Mouse (Mus musculus) lung, embryonic 15.5 days (tissue): ENCODE measurements at regions not wholly inside any gene's neighbourhood (a gene's known extent, or its start where the extent isn't known, plus 50 kb on each side); places are given as distances from the start of the nearest gene placed in this dataset.

Source experiments
- ATAC-seq: fragments of 200-750 bp; cut with Nextera tagmentation; 2 replicates; pipeline ENCODE4 v1.8.0; 2017; ENCODE audit warnings: moderate number of reproducible peaks, borderline replicate concordance; ENCODE audit not compliant: low FRiP score, low TSS enrichment; ENCODE audit errors: extremely low read depth
- H3K27ac ChIP-seq: fragments of 300-500 bp; sonication (generic); 2 replicates; pipeline ENCODE4 v1.5.1; 2015; ENCODE audit warnings: moderate library complexity, mild to moderate bottlenecking, inconsistent platforms
- H3K27me3 ChIP-seq: fragments of 300-500 bp; sonication (generic); 2 replicates; pipeline ENCODE4 v1.6.1; 2015; ENCODE audit warnings: inconsistent platforms
- H3K36me3 ChIP-seq: fragments of 300-500 bp; sonication (generic); 2 replicates; pipeline ENCODE4 v1.6.1; 2015; ENCODE audit warnings: inconsistent platforms
- H3K4me1 ChIP-seq: fragments of 300-500 bp; sonication (generic); 2 replicates; pipeline ENCODE4 v1.6.1; 2015; ENCODE audit warnings: inconsistent platforms
- H3K4me2 ChIP-seq: fragments of 300-500 bp; sonication (generic); 2 replicates; pipeline ENCODE4 v1.6.1; 2015; ENCODE audit warnings: inconsistent platforms, mild to moderate bottlenecking, moderate library complexity
- H3K4me3 ChIP-seq: fragments of 300-500 bp; sonication (generic); 2 replicates; pipeline ENCODE4 v1.5.1; 2015; ENCODE audit warnings: mild to moderate bottlenecking, inconsistent platforms
- H3K9ac ChIP-seq: fragments of 300-500 bp; sonication (generic); 2 replicates; pipeline ENCODE4 v1.6.1; 2015; ENCODE audit warnings: inconsistent platforms
- H3K9me3 ChIP-seq: fragments of 300-500 bp; sonication (generic); 2 replicates; pipeline ENCODE4 v1.6.1; 2016; ENCODE audit warnings: inconsistent platforms
- WGBS: fragments of 180-500 bp; shearing (Covaris S2); methylation state at CpG from one replicate; pipeline ENCODE4 v1.1.7; 2015; 5-methylcytosine and 5-hydroxymethylcytosine counted together

GRCm38 (mm10) chr2:99060726-99061125 lies 393.6 kb upstream of the Gm10800 start:
- 76% methylated on average over 2 of the region's 2 CpGs for WGBS
- Histone ChIP-seq H3K9me3 (no peaks in the 10 kb centered on the region), H3K27ac (no peak overlapping the region), H3K9ac (no peak overlapping the region), H3K27me3 (no peaks in the 10 kb centered on the region), H3K4me3 (no peak overlapping the region), H3K4me2 (no peak overlapping the region), H3K36me3 (no peaks in the 10 kb centered on the region), H3K4me1 (no peaks in the 10 kb centered on the region)
- no peak for ATAC-seq

- H3K36me3 ChIP-seq, result no peaks in the 10 kb centered on the region
- H3K9ac ChIP-seq, result no peak overlapping the region
- H3K4me1 ChIP-seq, result no peaks in the 10 kb centered on the region
- no peaks in the 10 kb centered on the region for H3K27me3 ChIP-seq
- WGBS, result 46% methylated on average over 1 of the region's 1 CpGs
- H3K4me2 ChIP-seq, result no peak overlapping the region
- H3K27ac ChIP-seq, result no peak overlapping the region
- peak; percentile 49; the same call in 1 of the 2 replicates for ATAC-seq
- no peaks in the 10 kb centered on the region for H3K9me3 ChIP-seq
- no peak overlapping the region for H3K4me3 ChIP-seq
Observed at GRCm38 (mm10) chr2:99046557-99047233, 379.6 kb upstream of the Gm10800 start.

- no peaks in the 10 kb centered on the region for H3K36me3 ChIP-seq
- no peaks in the 10 kb centered on the region for H3K9me3 ChIP-seq
- H3K4me1 ChIP-seq, result no peaks in the 10 kb centered on the region
- 40% methylated on average over 1 of the region's 1 CpGs for WGBS
- no peak overlapping the region for H3K4me3 ChIP-seq
- H3K4me2 ChIP-seq, result no peak overlapping the region
- no peak overlapping the region for H3K27ac ChIP-seq
- no peaks in the 10 kb centered on the region for H3K27me3 ChIP-seq
- ATAC-seq, result no peak
- no peak overlapping the region for H3K9ac ChIP-seq
Observed at GRCm38 (mm10) chr2:98996621-98997020, 329.5 kb upstream of the Gm10800 start.

- H3K36me3 ChIP-seq, result no peaks in the 10 kb centered on the region
- no peaks in the 10 kb centered on the region for H3K4me1 ChIP-seq
- no peak for ATAC-seq
- H3K9me3 ChIP-seq, result no peaks in the 10 kb centered on the region
- no peaks in the 10 kb centered on the region for H3K27me3 ChIP-seq
- H3K27ac ChIP-seq, result no peak overlapping the region
- WGBS, result 42% methylated on average over 1 of the region's 1 CpGs
- H3K9ac ChIP-seq, result no peak overlapping the region
- no peak overlapping the region for H3K4me3 ChIP-seq
- H3K4me2 ChIP-seq, result no peak overlapping the region
Observed at GRCm38 (mm10) chr2:98995456-98995855, 328.4 kb upstream of the Gm10800 start.

GRCm38 (mm10) chr2:98954585-98954984 lies 287.5 kb upstream of the Gm10800 start:
- Histone ChIP-seq H3K9ac (no peak overlapping the region), H3K4me3 (no peak overlapping the region), H3K9me3 (no peaks in the 10 kb centered on the region), H3K27me3 (no peaks in the 10 kb centered on the region), H3K4me1 (no peaks in the 10 kb centered on the region), H3K27ac (no peak overlapping the region), H3K4me2 (no peak overlapping the region), H3K36me3 (no peaks in the 10 kb centered on the region)
- ATAC-seq, result no peak
